Mouse (Mus musculus): Measurements from ENCODE around the gene Fat3. TPM values are rescaled to one million over a fixed set of nuclear protein-coding genes. Genes with fewer than 3 reads are reported as not detected.
A peak's percentile ranks its signal among the peaks of the same experiment; 100 is the strongest.

Gene Fat3
- polyA plus RNA-seq, 1 experiment from 2014 or later: 2.3 TPM

- no peak for DNase-seq (ENCODE audit: low spot score)
- Histone ChIP-seq H3K27ac (no peak overlapping the region), H3K9me3 (replicated peaks) (no peaks in the 10 kb centered on the region), H3K4me1 (no peaks in the 10 kb centered on the region), H3K36me3 (no peaks in the 10 kb centered on the region), H3K4me3 (no peak overlapping the region), H3K27me3 (ENCODE audit: low read depth, poor library complexity, severe bottlenecking) (no peaks in the 10 kb centered on the region)
- 88% methylated on average over 4 of the region's 4 CpGs for WGBS
Measured at GRCm38 (mm10) chr9:16246741-16247140, 254.3 kb downstream of the Fat3 start.

GRCm38 (mm10) chr9:16231575-16231974 lies 269.5 kb downstream of the Fat3 start:
- Histone ChIP-seq H3K27me3 (ENCODE audit: low read depth, poor library complexity, severe bottlenecking) (no peaks in the 10 kb centered on the region), H3K4me1 (peaks cover 21% of the 10 kb centered on the region), H3K27ac (peak overlapping the region; percentile 11; the same call in 1 of the 2 replicates), H3K4me3 (no peak overlapping the region), H3K36me3 (no peaks in the 10 kb centered on the region), H3K9me3 (replicated peaks) (no peaks in the 10 kb centered on the region)
- 83% methylated on average over 4 of the region's 4 CpGs for WGBS
- no peak for DNase-seq (ENCODE audit: low spot score)

DNA sequence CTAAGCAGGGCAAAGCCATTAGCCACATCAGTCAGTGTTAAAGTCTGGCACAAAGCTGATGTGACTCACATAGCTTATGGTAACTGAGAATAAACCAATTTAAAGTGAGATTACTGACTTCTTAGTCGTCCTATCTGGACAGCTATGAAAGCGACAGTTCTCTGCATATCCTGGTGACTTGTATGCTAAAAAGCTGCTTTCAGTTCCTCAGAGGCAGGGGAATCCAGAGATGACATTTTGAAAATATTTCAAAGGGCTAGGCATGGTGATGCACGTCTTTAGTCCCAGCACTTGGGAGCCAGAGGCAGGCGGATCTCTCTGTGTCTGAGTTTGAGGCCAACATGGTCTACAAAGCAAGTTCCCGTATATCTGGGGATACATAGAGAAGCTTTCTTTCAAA lies 272.2 kb downstream of the Fat3 start:
- 77% methylated on average over 5 of the region's 5 CpGs for WGBS
- DNase-seq (ENCODE audit: low spot score): no peak
- H3K4me3 ChIP-seq: no peak overlapping the region
- no peaks in the 10 kb centered on the region for H3K36me3 ChIP-seq
- H3K4me1 ChIP-seq: peaks cover 21% of the 10 kb centered on the region
- no peaks in the 10 kb centered on the region for H3K9me3 ChIP-seq (replicated peaks)
- no peak overlapping the region for H3K27ac ChIP-seq
- H3K27me3 ChIP-seq (ENCODE audit: low read depth, poor library complexity, severe bottlenecking): no peaks in the 10 kb centered on the region

- Histone ChIP-seq H3K9me3 (replicated peaks) (no peaks in the 10 kb centered on the region), H3K27me3 (ENCODE audit: low read depth, poor library complexity, severe bottlenecking) (no peaks in the 10 kb centered on the region), H3K27ac (no peak overlapping the region), H3K4me1 (peaks cover 21% of the 10 kb centered on the region), H3K36me3 (no peaks in the 10 kb centered on the region), H3K4me3 (no peak overlapping the region)
- 79% methylated on average over 2 of the region's 2 CpGs for WGBS
- DNase-seq (ENCODE audit: low spot score): no peak
Measured at GRCm38 (mm10) chr9:16227398-16227797, 273.7 kb downstream of the Fat3 start.

GRCm38 (mm10) chr9:16226545-16226944 lies 274.5 kb downstream of the Fat3 start:
- no peak for DNase-seq (ENCODE audit: low spot score)
- H3K4me3 ChIP-seq: no peak overlapping the region
- H3K27me3 ChIP-seq (ENCODE audit: low read depth, poor library complexity, severe bottlenecking): no peaks in the 10 kb centered on the region
- H3K36me3 ChIP-seq: no peaks in the 10 kb centered on the region
- H3K27ac ChIP-seq: no peak overlapping the region
- peaks cover 15% of the 10 kb centered on the region for H3K4me1 ChIP-seq
- H3K9me3 ChIP-seq (replicated peaks): no peaks in the 10 kb centered on the region

GRCm38 (mm10) chr9:16221885-16222284 lies 279.2 kb downstream of the Fat3 start:
- 72% methylated on average over 5 of the region's 5 CpGs for WGBS
- no peaks in the 10 kb centered on the region for H3K9me3 ChIP-seq (replicated peaks)

GRCm38 (mm10) chr9:16216235-16216634 lies 284.9 kb downstream of the Fat3 start:
- WGBS: 65% methylated on average over 6 of the region's 6 CpGs
- Histone ChIP-seq H3K4me1 (peaks cover 26% of the 10 kb centered on the region), H3K36me3 (no peaks in the 10 kb centered on the region), H3K27me3 (ENCODE audit: low read depth, poor library complexity, severe bottlenecking) (no peaks in the 10 kb centered on the region), H3K4me3 (no peak overlapping the region), H3K27ac (no peak overlapping the region), H3K9me3 (replicated peaks) (no peaks in the 10 kb centered on the region)
- no peak for DNase-seq (ENCODE audit: low spot score)

More at GRCm38 (mm10) chr9:16221885-16222284, 279.2 kb downstream of the Fat3 start:
- Histone ChIP-seq H3K27ac (no peak overlapping the region), H3K27me3 (ENCODE audit: low read depth, poor library complexity, severe bottlenecking) (no peaks in the 10 kb centered on the region), H3K36me3 (no peaks in the 10 kb centered on the region), H3K4me3 (no peak overlapping the region), H3K4me1 (no peaks in the 10 kb centered on the region)
- no peak for DNase-seq (ENCODE audit: low spot score)

DNA sequence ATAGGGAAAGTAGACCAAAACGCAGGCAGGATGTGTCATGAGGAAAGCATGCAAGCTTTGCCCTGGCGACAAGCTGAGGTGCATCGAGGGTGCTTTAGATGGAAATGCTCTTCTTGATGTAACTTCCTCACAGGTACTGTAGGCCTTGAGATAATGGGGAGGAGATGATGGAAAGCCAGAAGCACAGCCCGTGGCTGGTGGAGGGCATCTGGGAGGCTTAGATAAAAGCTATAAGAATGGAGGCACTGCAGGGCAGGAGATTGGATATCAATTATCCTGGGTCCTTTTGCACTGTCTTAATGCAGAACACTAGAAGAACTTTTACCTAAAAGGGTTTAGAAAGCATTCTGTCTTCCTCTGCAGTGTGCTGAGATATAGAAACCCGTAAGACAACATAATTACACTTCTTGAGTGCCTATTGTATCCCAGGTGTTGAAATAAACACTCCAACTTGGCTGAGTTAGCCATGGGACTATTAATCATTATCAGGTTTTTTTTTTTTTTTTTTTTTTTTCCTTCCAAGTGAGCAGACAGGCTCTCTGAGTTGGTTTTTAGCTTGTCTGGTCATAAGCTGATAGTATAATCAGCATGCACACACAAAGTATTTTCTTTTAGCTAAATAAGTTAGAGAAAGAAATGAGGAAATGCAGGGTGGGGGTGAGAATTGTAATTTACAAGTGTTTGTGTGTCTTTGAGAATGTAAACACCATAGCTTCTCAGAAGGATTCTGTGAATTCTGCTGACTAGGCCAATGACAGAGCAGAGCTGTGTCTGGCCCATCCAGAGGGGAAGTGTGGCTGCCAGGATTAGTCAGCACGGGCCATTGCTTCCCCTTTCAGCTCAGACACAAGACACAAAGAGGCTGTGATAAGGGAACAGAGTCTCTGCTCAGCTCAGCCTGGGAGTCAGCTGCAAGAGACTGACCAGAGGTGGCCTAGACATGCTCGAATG lies 286.1 kb downstream of the Fat3 start:
- Histone ChIP-seq H3K4me3 (no peak overlapping the region), H3K4me1 (peaks cover 26% of the 10 kb centered on the region), H3K27me3 (ENCODE audit: low read depth, poor library complexity, severe bottlenecking) (no peaks in the 10 kb centered on the region), H3K36me3 (no peaks in the 10 kb centered on the region), H3K9me3 (replicated peaks) (no peaks in the 10 kb centered on the region), H3K27ac (peak overlapping the region; percentile 7; the same call in 1 of the 2 replicates)
- no peak for DNase-seq (ENCODE audit: low spot score)
- 60% methylated on average over 7 of the region's 7 CpGs for WGBS

GRCm38 (mm10) chr9:16213324-16213723 lies 287.8 kb downstream of the Fat3 start:
- Histone ChIP-seq H3K4me3 (no peak overlapping the region), H3K27ac (no peak overlapping the region), H3K9me3 (replicated peaks) (no peaks in the 10 kb centered on the region), H3K27me3 (ENCODE audit: low read depth, poor library complexity, severe bottlenecking) (no peaks in the 10 kb centered on the region), H3K36me3 (no peaks in the 10 kb centered on the region), H3K4me1 (peaks cover 26% of the 10 kb centered on the region)
- WGBS: 46% methylated on average over 1 of the region's 1 CpGs
- no peak for DNase-seq (ENCODE audit: low spot score)

GRCm38 (mm10) chr9:16212628-16213027 lies 288.5 kb downstream of the Fat3 start:
- Histone ChIP-seq H3K9me3 (replicated peaks) (no peaks in the 10 kb centered on the region), H3K27ac (no peak overlapping the region), H3K4me1 (peaks cover 26% of the 10 kb centered on the region), H3K27me3 (ENCODE audit: low read depth, poor library complexity, severe bottlenecking) (no peaks in the 10 kb centered on the region), H3K36me3 (no peaks in the 10 kb centered on the region), H3K4me3 (no peak overlapping the region)
- 47% methylated on average over 3 of the region's 3 CpGs for WGBS
- no peak for DNase-seq (ENCODE audit: low spot score)

DNA sequence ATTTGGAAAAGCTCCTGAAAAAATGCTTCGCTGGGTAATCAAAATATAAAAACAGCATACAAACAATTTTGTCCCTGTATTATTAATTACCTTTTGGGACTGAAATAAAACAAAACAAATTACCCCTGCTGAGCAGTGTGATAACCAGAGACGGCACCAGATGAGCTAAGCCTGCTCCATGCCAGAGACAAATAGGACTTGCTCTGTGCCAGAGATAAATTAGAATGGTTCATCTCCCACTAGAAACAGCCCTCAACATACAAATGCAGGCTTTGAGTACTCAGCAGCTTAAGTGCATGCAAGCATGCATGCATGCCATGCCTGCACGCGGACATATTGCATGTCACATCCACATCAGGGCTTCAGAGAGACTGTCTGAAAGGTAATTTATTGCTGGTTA lies 288.9 kb downstream of the Fat3 start:
- DNase-seq (ENCODE audit: low spot score): no peak
- Histone ChIP-seq H3K27ac (no peak overlapping the region), H3K9me3 (replicated peaks) (no peaks in the 10 kb centered on the region), H3K36me3 (no peaks in the 10 kb centered on the region), H3K27me3 (ENCODE audit: low read depth, poor library complexity, severe bottlenecking) (no peaks in the 10 kb centered on the region), H3K4me1 (peaks cover 26% of the 10 kb centered on the region), H3K4me3 (no peak overlapping the region)
- 81% methylated on average over 4 of the region's 4 CpGs for WGBS

DNA sequence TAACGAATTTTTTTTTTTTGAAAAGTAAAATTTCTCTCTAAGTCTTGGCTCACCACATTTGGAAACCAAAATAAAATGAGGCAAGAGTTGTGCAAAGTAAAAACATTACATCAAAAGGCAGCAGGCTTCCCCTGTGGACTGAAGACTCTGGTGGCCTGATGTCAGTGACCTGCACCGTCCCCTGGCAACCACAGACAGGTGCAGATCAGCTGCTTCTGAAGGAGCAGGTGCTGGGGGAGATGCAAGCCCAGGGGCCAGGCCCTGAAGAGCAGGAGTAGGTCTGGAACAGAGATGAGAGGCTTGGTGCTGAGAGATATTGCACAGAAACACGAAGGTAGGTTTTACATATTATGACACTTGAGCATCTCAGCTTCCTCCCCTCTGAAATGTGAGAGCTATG lies 289.6 kb downstream of the Fat3 start:
- no peak for DNase-seq (ENCODE audit: low spot score)
- Histone ChIP-seq H3K4me3 (no peak overlapping the region), H3K9me3 (replicated peaks) (no peaks in the 10 kb centered on the region), H3K36me3 (no peaks in the 10 kb centered on the region), H3K27ac (no peak overlapping the region), H3K27me3 (ENCODE audit: low read depth, poor library complexity, severe bottlenecking) (no peaks in the 10 kb centered on the region), H3K4me1 (peaks cover 25% of the 10 kb centered on the region)
- WGBS: 76% methylated on average over 3 of the region's 3 CpGs

DNA sequence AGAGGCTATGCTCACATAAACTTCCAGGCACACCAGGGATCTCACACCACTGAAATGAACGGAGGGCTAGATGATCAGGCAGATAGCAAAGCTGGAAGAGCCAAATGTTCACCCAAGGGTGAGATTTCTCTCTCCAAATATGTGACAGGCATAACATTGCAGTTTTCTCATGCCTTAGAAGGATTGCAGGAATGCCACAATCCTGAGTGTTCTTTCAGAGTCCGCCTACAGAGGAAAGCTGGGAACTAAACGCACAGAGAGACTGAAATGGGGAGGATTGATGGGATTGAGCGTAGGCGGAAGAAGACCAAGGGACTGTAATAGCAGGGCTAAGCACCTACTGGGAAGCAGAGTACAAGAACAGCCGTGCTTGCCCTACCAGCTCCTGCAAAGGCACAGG lies 298.8 kb downstream of the Fat3 start:
- H3K4me1 ChIP-seq: no peaks in the 10 kb centered on the region
- no peaks in the 10 kb centered on the region for H3K36me3 ChIP-seq
- 72% methylated on average over 6 of the region's 6 CpGs for WGBS

More for the DNA sequence above, 298.8 kb downstream of the Fat3 start:
- no peak for DNase-seq (ENCODE audit: low spot score)
- Histone ChIP-seq H3K27me3 (ENCODE audit: low read depth, poor library complexity, severe bottlenecking) (no peaks in the 10 kb centered on the region), H3K27ac (no peak overlapping the region), H3K9me3 (replicated peaks) (no peaks in the 10 kb centered on the region), H3K4me3 (no peak overlapping the region)
